Mouse (Mus musculus): Measurements from ENCODE around the gene St13.

Gene St13

DNA sequence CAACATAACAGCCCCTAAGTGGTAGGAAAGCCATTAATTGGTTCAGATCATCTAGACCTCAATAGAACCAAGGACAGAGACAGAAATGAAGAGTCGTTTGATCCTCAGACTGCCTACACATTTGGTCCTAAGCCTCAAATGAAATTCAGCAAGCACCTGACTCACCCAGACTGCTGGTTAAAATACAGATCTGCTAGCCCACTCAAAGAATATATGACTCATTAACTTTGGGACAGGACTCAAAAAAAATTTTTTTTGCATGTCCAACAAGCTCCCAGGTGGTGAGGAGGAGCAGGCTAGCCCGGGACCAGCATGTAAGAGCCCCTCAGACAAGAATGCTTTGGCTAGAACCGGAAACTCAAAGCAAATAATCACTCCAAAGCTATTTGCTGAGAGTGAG lies 79.7 kb downstream of the St13 start:
- no peak for DNase-seq (ENCODE audit: low spot score in 2 of 2)

DNA sequence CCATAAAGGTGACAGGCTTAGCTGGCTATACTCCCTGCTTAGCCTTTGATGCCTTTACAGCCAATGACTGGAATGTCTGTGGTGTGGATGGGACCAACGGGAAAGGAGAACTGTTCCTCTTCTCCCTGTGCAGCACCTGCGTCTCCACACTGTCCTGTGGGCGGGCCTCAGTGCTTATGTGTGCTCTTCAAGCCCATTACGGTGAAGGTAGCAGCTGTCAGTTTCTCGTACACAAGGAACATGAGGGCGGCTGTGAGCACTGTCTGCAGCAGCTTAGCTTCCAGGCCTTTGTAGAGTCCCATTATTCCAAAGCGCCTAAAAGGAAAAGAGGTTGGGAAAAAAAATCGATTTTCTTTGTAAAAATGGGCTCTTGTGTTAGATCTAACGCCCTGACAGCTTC lies 80.4 kb downstream of the St13 start:
- DNase-seq (ENCODE audit: low spot score in 2 of 2): no peak

DNA sequence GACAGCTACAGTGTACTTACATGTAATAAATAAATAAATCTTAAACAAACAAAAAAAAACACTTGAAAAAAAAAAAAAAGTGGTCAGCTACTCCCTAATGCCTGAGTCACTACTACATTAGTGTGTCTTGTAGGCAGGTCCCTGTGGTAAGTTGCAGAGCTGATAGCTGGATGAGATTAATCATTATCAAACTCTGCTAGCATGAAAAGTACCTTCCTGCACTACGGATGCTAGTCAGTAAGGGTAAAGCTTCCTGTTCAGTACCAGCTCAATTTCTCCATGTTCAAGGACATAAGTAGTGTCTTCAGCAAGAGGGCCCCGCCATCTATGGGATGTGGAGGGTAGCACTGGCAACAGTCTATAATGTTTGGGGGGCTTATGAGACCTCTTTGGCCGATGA lies 85.9 kb downstream of the St13 start:
- DNase-seq (ENCODE audit: low spot score in 2 of 2): no peak
